Mouse (Mus musculus): ENCODE data around the gene Gm45716. TPM values are rescaled to one million over a fixed set of nuclear protein-coding genes. Genes with fewer than 3 reads are reported as not detected.

Gene Gm45716
- polyA plus RNA-seq, 1 experiment = 2.5 TPM

DNA sequence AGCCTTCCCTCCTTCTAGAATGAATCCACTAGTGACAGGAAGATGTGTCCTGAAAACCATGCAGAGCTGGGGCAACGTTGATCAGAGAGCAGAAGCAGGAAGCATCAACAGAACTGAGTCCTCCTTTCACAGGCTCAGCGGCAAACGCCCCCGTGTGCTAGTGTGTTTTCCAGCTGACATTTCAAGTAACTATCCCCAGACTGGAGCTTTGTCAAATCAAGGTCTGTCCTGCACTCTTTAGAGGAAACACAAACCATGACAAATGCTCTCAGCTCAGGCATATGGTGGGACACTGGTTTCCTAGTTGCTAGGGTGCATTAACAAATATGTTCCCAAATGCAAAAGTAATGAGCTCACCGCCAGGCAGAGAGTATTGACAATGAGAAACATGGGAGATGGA, 10.6 kb downstream of the Gm45716 start:
- no peak for TF ChIP-seq POLR2A (IDR thresholded peaks at IDR 0.05; ENCODE audit: borderline replicate concordance, low read depth, low read length)
- H3K27ac ChIP-seq (ENCODE audit: insufficient read depth, low read depth, low read length) = no peak overlapping the region

DNA sequence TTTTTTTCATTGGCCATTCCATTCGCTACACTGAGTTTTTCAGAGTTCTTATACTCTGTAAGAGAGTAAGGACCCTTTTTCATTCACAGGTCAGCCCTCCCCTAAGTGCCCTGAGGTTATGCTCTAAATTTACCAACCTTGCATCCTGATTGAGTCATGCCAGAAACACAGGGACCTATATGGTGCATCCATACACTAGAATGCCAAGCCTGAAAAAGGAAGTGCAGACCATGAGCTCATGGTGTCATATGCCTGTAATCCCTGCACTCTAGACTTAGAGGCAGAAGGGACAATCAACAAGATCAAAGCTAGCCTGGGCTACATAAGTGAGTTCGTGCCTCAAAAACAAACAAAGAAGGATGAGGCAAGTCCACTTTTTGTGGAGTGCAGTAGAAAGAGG, 13.3 kb downstream of the Gm45716 start:
- Histone ChIP-seq H3K4me1 (ENCODE audit: control insufficient read depth, insufficient read depth, low read length) (peaks cover 34% of the 10 kb centered on the region), H3K4me3 (ENCODE audit: insufficient read depth, low read length) (no peak overlapping the region), H3K27ac (ENCODE audit: insufficient read depth, low read depth, low read length) (0 out of 2 replicates have a peak overlapping the region, but pooled peaks have one; percentile 4)
- no peak for TF ChIP-seq CTCF (IDR thresholded peaks at IDR 0.05; ENCODE audit: low read depth, low read length)
- TF ChIP-seq POLR2A (IDR thresholded peaks at IDR 0.05; ENCODE audit: borderline replicate concordance, low read depth, low read length) = no peak

More for the DNA sequence above, 10.6 kb downstream of the Gm45716 start:
- Histone ChIP-seq H3K4me3 (ENCODE audit: insufficient read depth, low read length) (no peak overlapping the region), H3K4me1 (ENCODE audit: control insufficient read depth, insufficient read depth, low read length) (peaks cover 39% of the 10 kb centered on the region)

GRCm38 (mm10) chr11:90214246-90214645, 26.8 kb downstream of the Gm45716 start:
- TF ChIP-seq CTCF (IDR thresholded peaks at IDR 0.05; ENCODE audit: low read depth, low read length) (no peak), POLR2A (IDR thresholded peaks at IDR 0.05; ENCODE audit: borderline replicate concordance, low read depth, low read length) (no peak)
- H3K27ac ChIP-seq (ENCODE audit: insufficient read depth, low read depth, low read length) = no peak overlapping the region
- peaks cover under 1% of the 10 kb centered on the region; the same call in 1 of the 2 replicates for H3K4me1 ChIP-seq (ENCODE audit: control insufficient read depth, insufficient read depth, low read length)
- no peak overlapping the region for H3K4me3 ChIP-seq (ENCODE audit: insufficient read depth, low read length)

- H3K27ac ChIP-seq (ENCODE audit: insufficient read depth, low read depth, low read length) = peak overlapping the region; percentile 2; the same call in 1 of the 2 replicates
- TF ChIP-seq CTCF (IDR thresholded peaks at IDR 0.05; ENCODE audit: low read depth, low read length) = no peak
- TF ChIP-seq POLR2A (IDR thresholded peaks at IDR 0.05; ENCODE audit: borderline replicate concordance, low read depth, low read length) = no peak
- H3K4me1 ChIP-seq (ENCODE audit: control insufficient read depth, insufficient read depth, low read length) = peaks cover 36% of the 10 kb centered on the region
- peak overlapping the region; percentile 13 for H3K4me3 ChIP-seq (ENCODE audit: insufficient read depth, low read length)
These were observed 32.7 kb downstream of the Gm45716 start for GRCm38 (mm10) chr11:90220022-90220645.

GRCm38 (mm10) chr11:90220750-90221149, 33.3 kb downstream of the Gm45716 start:
- H3K4me3 ChIP-seq (ENCODE audit: insufficient read depth, low read length) = no peak overlapping the region
- H3K4me1 ChIP-seq (ENCODE audit: control insufficient read depth, insufficient read depth, low read length) = peaks cover 40% of the 10 kb centered on the region
- no peak overlapping the region for H3K27ac ChIP-seq (ENCODE audit: insufficient read depth, low read depth, low read length)
- TF ChIP-seq POLR2A (IDR thresholded peaks at IDR 0.05; ENCODE audit: borderline replicate concordance, low read depth, low read length) (no peak), CTCF (IDR thresholded peaks at IDR 0.05; ENCODE audit: low read depth, low read length) (no peak)

- peak overlapping the region; percentile 87 for H3K27ac ChIP-seq (ENCODE audit: insufficient read depth, low read depth, low read length)
- H3K4me1 ChIP-seq (ENCODE audit: control insufficient read depth, insufficient read depth, low read length) = peaks cover 66% of the 10 kb centered on the region
- no peak for TF ChIP-seq CTCF (IDR thresholded peaks at IDR 0.05; ENCODE audit: low read depth, low read length)
- no peak for TF ChIP-seq POLR2A (IDR thresholded peaks at IDR 0.05; ENCODE audit: borderline replicate concordance, low read depth, low read length)
- H3K4me3 ChIP-seq (ENCODE audit: insufficient read depth, low read length) = 0 out of 2 replicates have a peak overlapping the region, but pooled peaks have one; percentile 3
These were observed 37.5 kb downstream of the Gm45716 start for GRCm38 (mm10) chr11:90224914-90225470.

DNA sequence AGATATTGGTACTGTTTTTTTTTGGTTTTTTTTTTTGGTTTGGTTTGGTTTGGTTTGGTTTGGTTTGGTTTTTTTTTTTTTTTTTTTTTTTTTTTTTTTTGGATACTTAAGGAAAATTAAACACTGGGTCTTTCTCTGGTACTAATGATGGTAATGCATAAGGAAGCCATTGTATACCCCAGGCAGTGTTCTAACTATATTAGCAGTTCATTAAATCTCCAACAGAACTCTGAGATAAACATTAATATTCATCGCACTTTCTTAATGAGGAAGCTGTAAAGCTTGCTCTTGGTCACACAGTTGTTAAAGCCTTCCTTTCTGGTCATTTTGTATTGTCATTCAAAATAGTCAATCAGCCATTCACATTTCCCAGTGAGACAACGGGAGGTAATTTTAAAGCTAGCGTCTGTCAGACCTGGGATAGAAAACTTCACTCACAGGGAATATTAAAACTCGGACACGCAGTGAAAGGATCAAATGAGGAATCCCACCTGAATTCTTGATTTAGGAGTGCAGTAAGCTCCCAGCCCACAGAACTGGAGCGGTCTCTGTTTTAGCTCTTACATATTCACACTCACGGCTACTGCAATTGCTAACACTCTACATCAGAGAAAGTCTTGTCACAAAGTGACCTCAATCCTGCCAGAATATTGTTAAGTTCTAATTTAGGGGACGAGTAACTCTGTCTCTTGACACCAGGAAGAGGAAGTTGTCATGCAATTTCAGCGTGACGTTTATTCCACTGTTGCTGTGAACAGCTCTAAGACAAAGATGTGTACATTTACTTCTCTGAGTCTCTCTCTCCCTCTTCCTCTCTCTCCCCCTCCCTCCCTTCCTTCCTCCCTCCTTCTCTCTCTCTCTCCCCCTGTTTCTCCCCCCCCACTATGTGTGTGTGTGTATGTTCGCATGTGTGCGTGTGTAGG, 39.8 kb downstream of the Gm45716 start:
- H3K27ac ChIP-seq (ENCODE audit: insufficient read depth, low read depth, low read length) = peak overlapping the region; percentile 32
- TF ChIP-seq CTCF (IDR thresholded peaks at IDR 0.05; ENCODE audit: low read depth, low read length) = no peak
- no peak for TF ChIP-seq POLR2A (IDR thresholded peaks at IDR 0.05; ENCODE audit: borderline replicate concordance, low read depth, low read length)
- peaks cover 65% of the 10 kb centered on the region for H3K4me1 ChIP-seq (ENCODE audit: control insufficient read depth, insufficient read depth, low read length)
- no peak overlapping the region for H3K4me3 ChIP-seq (ENCODE audit: insufficient read depth, low read length)

DNA sequence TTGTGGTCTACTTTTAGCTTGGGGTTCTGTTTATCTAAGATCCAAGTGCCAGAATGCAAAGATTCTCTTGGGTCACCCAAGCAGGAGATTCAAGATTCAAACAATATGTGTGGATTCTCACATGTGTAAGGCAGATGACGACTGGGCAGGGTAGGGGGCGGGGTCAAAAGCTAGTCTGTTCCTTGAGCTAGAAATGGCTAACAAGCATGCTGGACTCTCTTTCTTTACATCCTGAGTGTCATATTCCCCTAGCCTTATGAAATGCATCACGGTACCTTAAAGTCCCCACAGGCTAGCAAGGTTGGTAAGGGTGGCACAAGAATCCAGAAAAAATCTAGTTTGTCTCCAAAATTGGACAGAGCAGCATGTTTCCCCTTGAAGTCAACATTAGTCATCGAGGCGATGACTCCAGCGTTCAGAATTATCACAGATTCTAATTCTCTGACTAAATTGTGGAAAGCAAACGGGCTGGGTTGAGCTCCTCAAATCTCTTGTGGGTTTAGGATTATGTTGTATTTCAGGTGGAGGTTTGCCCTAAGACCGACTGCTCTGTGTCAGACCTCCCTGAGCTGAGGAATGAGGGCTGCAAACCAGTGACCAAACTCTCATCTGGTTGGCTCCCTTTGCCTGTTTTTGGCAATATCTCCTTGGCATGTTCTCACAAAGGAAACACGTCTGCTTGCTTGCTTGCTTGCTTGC, 40.9 kb downstream of the Gm45716 start:
- Histone ChIP-seq H3K4me3 (ENCODE audit: insufficient read depth, low read length) (no peak overlapping the region), H3K4me1 (ENCODE audit: control insufficient read depth, insufficient read depth, low read length) (peaks cover 68% of the 10 kb centered on the region), H3K27ac (ENCODE audit: insufficient read depth, low read depth, low read length) (peak overlapping the region; percentile 6; the same call in 1 of the 2 replicates)
- TF ChIP-seq CTCF (IDR thresholded peaks at IDR 0.05; ENCODE audit: low read depth, low read length) (no peak), POLR2A (IDR thresholded peaks at IDR 0.05; ENCODE audit: borderline replicate concordance, low read depth, low read length) (no peak)

DNA sequence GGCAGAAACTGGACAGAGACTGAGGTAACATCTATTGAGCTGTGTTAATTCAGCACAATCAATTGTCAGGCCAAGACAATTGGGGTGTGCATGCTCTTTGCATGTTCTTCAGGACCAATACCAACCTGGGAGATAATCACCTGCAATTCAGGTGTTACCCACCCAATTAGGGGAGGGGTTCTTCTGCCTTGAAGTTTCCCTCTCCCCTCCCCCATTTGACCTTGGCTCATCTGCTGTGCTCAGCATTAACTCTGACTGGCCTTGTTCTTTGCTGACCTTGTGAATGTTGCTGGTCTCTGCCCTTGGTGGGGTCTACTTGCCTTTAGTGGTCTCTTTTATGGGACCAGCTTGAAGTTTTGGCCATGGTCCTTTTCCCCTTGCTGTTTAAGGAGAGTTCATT, 42.3 kb downstream of the Gm45716 start:
- peaks cover 64% of the 10 kb centered on the region for H3K4me1 ChIP-seq (ENCODE audit: control insufficient read depth, insufficient read depth, low read length)
- no peak overlapping the region for H3K27ac ChIP-seq (ENCODE audit: insufficient read depth, low read depth, low read length)
- TF ChIP-seq POLR2A (IDR thresholded peaks at IDR 0.05; ENCODE audit: borderline replicate concordance, low read depth, low read length) (no peak), CTCF (IDR thresholded peaks at IDR 0.05; ENCODE audit: low read depth, low read length) (no peak)
- H3K4me3 ChIP-seq (ENCODE audit: insufficient read depth, low read length) = no peak overlapping the region

All from bone marrow macrophage, adult 2 months (primary cell).